Mouse (Mus musculus): Measurements from ENCODE around the gene Arpc1b. TPM values are rescaled to one million over a fixed set of nuclear protein-coding genes. Genes with fewer than 3 reads are reported as not detected.
"Not testable (repeated sequence)": the region's sequence is repeated elsewhere in the genome, so short reads cannot be mapped to it uniquely, and the experiment has no call there.

The Arpc1b gene
- total and polyA plus RNA-seq, 2 experiments = 30.9 to 137 TPM

DNA sequence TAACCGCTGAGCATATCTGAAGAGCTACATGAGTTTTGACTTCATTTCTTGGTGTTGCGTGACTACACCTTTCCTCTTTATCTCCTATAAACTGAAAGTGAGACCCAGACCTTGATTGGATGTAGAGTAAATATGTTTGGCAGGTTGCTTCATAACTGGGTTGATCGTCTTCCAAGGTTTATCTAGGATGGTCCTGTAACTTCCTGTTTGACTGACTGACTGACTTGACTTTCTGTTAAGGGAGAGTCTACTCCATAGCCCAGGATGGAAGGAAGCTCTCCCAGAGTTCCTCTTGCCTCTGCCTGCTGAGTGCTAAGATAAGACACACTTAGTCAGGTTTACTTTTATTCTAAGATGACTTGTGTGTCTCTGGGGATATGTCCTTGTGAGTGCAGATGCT is 24.1 kb upstream of the Arpc1b start:
- no peak for TF ChIP-seq POLR2A (IDR thresholded peaks at IDR 0.05; ENCODE audit: extremely low read depth, insufficient read depth, low read length)
- no peak for TF ChIP-seq CTCF (IDR thresholded peaks at IDR 0.05; ENCODE audit: low read depth, low read length)
- H3K27ac ChIP-seq (replicated peaks; ENCODE audit: insufficient read depth, low read depth, low read length) = no peak overlapping the region
- H3K4me3 ChIP-seq (ENCODE audit: insufficient read depth, low read depth, low read length) = no peak overlapping the region
- H3K4me1 ChIP-seq (ENCODE audit: control insufficient read depth, insufficient read depth, low read length) = peaks cover 3% of the 10 kb centered on the region
- WGBS = 39% methylated on average over 3 of the region's 3 CpGs
- peaks cover 11% of the 10 kb centered on the region; the same call in 1 of the 2 replicates for H3K79me2 ChIP-seq (ENCODE audit: control insufficient read depth, insufficient read depth, low read length)
- H3K9ac ChIP-seq (ENCODE audit: low read depth, low read length) = no peak overlapping the region
- no peaks in the 10 kb centered on the region for H3K27me3 ChIP-seq (ENCODE audit: control insufficient read depth, insufficient read depth, low read length)
- DNase-seq (ENCODE audit: extremely low read depth, low read depth, low spot score) = peak; percentile 29
- H3K36me3 ChIP-seq (ENCODE audit: control insufficient read depth, insufficient read depth, low read length) = peaks cover 25% of the 10 kb centered on the region

DNA sequence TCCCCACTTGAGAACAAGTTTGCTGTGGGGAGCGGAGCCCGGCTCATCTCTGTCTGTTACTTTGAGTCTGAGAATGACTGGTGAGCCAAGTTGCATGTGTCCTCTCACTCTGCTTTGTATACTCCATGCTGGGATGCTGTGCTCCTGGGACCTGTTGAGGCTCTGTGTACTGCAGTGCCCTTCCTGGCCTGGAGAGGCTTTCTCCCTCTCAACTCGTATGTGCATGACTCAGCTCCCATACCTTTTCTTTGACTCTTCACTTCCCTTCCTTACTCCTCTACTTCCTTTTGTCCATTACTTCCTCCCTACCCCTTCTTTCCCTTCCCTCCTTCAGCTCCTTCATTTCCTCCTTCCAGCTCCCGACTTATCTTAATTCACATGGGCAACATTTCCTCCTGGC is 17.8 kb upstream of the Arpc1b start:
- no peak for DNase-seq (ENCODE audit: extremely low read depth, low read depth, low spot score)
- Histone ChIP-seq H3K79me2 (ENCODE audit: control insufficient read depth, insufficient read depth, low read length) (0 out of 2 replicates have a peak, but pooled peaks cover 3% of the 10 kb centered on the region), H3K4me3 (ENCODE audit: insufficient read depth, low read depth, low read length) (no peak overlapping the region), H3K36me3 (ENCODE audit: control insufficient read depth, insufficient read depth, low read length) (peaks cover 50% of the 10 kb centered on the region), H3K9ac (ENCODE audit: low read depth, low read length) (no peak overlapping the region), H3K27me3 (ENCODE audit: control insufficient read depth, insufficient read depth, low read length) (no peaks in the 10 kb centered on the region), H3K4me1 (ENCODE audit: control insufficient read depth, insufficient read depth, low read length) (no peaks in the 10 kb centered on the region), H3K27ac (replicated peaks; ENCODE audit: insufficient read depth, low read depth, low read length) (no peak overlapping the region)
- TF ChIP-seq POLR2A (IDR thresholded peaks at IDR 0.05; ENCODE audit: extremely low read depth, insufficient read depth, low read length) (no peak), CTCF (IDR thresholded peaks at IDR 0.05; ENCODE audit: low read depth, low read length) (no peak)
- WGBS = 85% methylated on average over 4 of the region's 4 CpGs

DNA sequence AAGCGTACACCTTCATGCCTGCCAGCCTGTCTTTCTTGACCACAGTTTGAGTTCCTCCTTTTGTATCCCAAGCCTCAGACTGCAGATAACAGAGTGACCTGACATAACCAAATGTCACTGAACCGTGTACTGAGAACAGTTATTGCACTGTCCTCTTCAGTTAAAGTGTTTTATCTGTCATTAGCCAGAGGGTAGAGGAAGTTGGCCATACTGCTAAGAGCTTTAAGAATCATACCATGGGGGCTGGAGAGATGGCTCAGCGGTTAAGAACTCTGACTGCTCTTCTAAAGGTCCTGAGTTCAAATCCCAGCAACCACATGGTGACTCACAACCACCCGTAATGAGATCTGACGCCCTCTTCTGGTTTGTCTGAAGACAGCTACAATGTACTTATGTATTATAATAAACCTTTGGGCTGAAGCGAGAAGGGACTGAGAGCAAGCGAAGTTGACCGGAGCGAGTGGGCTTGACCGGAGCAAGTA is 15.6 kb upstream of the Arpc1b start:
- Histone ChIP-seq H3K36me3 (ENCODE audit: control insufficient read depth, insufficient read depth, low read length) (peaks cover 42% of the 10 kb centered on the region), H3K9ac (ENCODE audit: low read depth, low read length) (no peak overlapping the region), H3K27me3 (ENCODE audit: control insufficient read depth, insufficient read depth, low read length) (no peaks in the 10 kb centered on the region), H3K4me3 (ENCODE audit: insufficient read depth, low read depth, low read length) (no peak overlapping the region), H3K4me1 (ENCODE audit: control insufficient read depth, insufficient read depth, low read length) (no peaks in the 10 kb centered on the region), H3K79me2 (ENCODE audit: control insufficient read depth, insufficient read depth, low read length) (0 out of 2 replicates have a peak, but pooled peaks cover 2% of the 10 kb centered on the region), H3K27ac (replicated peaks; ENCODE audit: insufficient read depth, low read depth, low read length) (no peak overlapping the region)
- DNase-seq (ENCODE audit: extremely low read depth, low read depth, low spot score) = no peak
- WGBS = 94% methylated on average over 10 of the region's 10 CpGs
- TF ChIP-seq CTCF (IDR thresholded peaks at IDR 0.05; ENCODE audit: low read depth, low read length) (no peak), POLR2A (IDR thresholded peaks at IDR 0.05; ENCODE audit: extremely low read depth, insufficient read depth, low read length) (no peak)

DNA sequence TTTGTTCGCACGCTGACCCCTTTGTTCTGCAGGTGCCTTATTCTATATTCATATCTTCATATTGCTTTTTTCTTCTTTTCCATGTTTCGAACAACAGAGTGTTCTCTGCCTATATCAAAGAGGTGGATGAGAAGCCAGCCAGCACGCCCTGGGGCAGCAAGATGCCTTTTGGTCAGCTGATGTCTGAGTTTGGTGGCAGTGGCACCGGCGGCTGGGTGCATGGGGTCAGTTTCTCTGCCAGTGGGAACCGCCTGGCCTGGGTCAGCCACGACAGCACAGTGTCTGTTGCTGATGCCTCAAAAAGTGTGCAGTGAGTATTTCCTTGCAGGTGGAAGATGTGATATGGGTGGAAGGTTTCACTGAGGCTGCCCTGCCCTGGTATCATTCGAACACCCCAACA is 13.1 kb upstream of the Arpc1b start:
- H3K27ac ChIP-seq (replicated peaks; ENCODE audit: insufficient read depth, low read depth, low read length) = no peak overlapping the region

DNA sequence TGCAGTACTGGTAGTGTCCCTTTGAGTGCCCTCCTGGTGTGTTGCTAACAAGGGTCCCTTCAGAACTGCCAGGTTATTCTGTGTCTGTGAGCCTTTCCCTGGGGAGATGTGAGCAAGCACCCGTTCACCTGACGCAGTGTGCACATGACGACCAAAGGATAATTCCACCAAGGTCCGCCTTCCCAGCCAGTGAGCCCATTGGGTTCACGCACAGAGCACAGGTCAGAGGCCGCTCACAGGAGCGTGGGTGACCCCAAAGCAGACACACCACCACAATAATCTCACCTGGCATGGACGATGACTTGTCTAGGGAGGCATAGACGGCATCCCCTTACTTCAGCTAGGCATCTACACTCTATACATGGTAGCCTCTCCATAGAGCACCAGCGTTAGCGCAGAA is 12.6 kb upstream of the Arpc1b start:
- H3K9ac ChIP-seq (ENCODE audit: low read depth, low read length); H3K79me2 ChIP-seq (ENCODE audit: control insufficient read depth, insufficient read depth, low read length); DNase-seq (ENCODE audit: extremely low read depth, low read depth, low spot score); H3K4me1 ChIP-seq (ENCODE audit: control insufficient read depth, insufficient read depth, low read length); H3K27me3 ChIP-seq (ENCODE audit: control insufficient read depth, insufficient read depth, low read length); H3K4me3 ChIP-seq (ENCODE audit: insufficient read depth, low read depth, low read length); H3K27ac ChIP-seq (replicated peaks; ENCODE audit: insufficient read depth, low read depth, low read length): not testable (repeated sequence)
- over 99% methylated on average over 11 of the region's 11 CpGs for WGBS
- peaks cover 37% of the 10 kb centered on the region for H3K36me3 ChIP-seq (ENCODE audit: control insufficient read depth, insufficient read depth, low read length)

More for the DNA sequence above, 13.1 kb upstream of the Arpc1b start:
- peaks cover 38% of the 10 kb centered on the region for H3K36me3 ChIP-seq (ENCODE audit: control insufficient read depth, insufficient read depth, low read length)
- no peaks in the 10 kb centered on the region for H3K27me3 ChIP-seq (ENCODE audit: control insufficient read depth, insufficient read depth, low read length)
- H3K4me1 ChIP-seq (ENCODE audit: control insufficient read depth, insufficient read depth, low read length) = no peaks in the 10 kb centered on the region
- no peak overlapping the region for H3K4me3 ChIP-seq (ENCODE audit: insufficient read depth, low read depth, low read length)
- H3K79me2 ChIP-seq (ENCODE audit: control insufficient read depth, insufficient read depth, low read length) = no peaks in the 10 kb centered on the region
- no peak overlapping the region for H3K9ac ChIP-seq (ENCODE audit: low read depth, low read length)
- DNase-seq (ENCODE audit: extremely low read depth, low read depth, low spot score) = no peak
- TF ChIP-seq CTCF (IDR thresholded peaks at IDR 0.05; ENCODE audit: low read depth, low read length) (no peak), POLR2A (IDR thresholded peaks at IDR 0.05; ENCODE audit: extremely low read depth, insufficient read depth, low read length) (no peak)
- 98% methylated on average over 9 of the region's 9 CpGs for WGBS

DNA sequence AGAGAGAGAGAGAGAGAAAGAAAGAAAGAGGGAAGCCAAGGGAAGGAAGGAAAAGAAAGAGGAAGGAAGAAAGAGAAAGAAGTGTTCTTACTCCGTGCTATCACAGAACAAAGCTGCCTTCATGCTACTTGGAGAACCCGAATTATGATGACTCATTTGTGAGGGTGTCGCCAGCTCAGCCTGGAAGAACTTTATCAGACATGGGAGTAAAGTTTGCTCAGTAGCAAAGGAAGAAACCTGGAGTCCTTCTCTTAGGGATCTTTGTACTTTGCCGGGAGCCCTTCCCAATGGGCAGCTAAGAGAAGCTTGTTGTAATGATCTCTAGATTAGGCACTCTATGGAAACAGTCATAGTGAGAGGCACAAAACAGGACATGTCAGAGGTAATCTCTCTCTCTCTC is 11.3 kb upstream of the Arpc1b start:
- Histone ChIP-seq H3K27ac (replicated peaks; ENCODE audit: insufficient read depth, low read depth, low read length) (no peak overlapping the region), H3K4me1 (ENCODE audit: control insufficient read depth, insufficient read depth, low read length) (no peaks in the 10 kb centered on the region), H3K9ac (ENCODE audit: low read depth, low read length) (no peak overlapping the region), H3K4me3 (ENCODE audit: insufficient read depth, low read depth, low read length) (no peak overlapping the region), H3K79me2 (ENCODE audit: control insufficient read depth, insufficient read depth, low read length) (no peaks in the 10 kb centered on the region), H3K27me3 (ENCODE audit: control insufficient read depth, insufficient read depth, low read length) (no peaks in the 10 kb centered on the region), H3K36me3 (ENCODE audit: control insufficient read depth, insufficient read depth, low read length) (peaks cover 42% of the 10 kb centered on the region)
- DNase-seq (ENCODE audit: extremely low read depth, low read depth, low spot score) = no peak
- WGBS = 89% methylated on average over 4 of the region's 4 CpGs
- TF ChIP-seq CTCF (IDR thresholded peaks at IDR 0.05; ENCODE audit: low read depth, low read length) = no peak
- TF ChIP-seq POLR2A (IDR thresholded peaks at IDR 0.05; ENCODE audit: extremely low read depth, insufficient read depth, low read length) = no peak
